Mouse (Mus musculus) left cerebral cortex, adult 9 months (tissue): Measurements from ENCODE around the gene Gm37240.

Source experiments
- DNase-seq, 2 experiments: peaks; one replicate each; pipeline ENCODE4 v3.0.0; 2022; ENCODE audit warnings: low spot score in 2 of 2

The Gm37240 gene

GRCm38 (mm10) chr3:85757435-85757834, 129.9 kb downstream of the Gm37240 start:
- no peak for DNase-seq

GRCm38 (mm10) chr3:85749348-85749747, 138.0 kb downstream of the Gm37240 start:
- no peak for DNase-seq

- no peak for DNase-seq
These were observed 138.5 kb downstream of the Gm37240 start for GRCm38 (mm10) chr3:85748863-85749262.

- no peak for DNase-seq
These were observed 141.2 kb downstream of the Gm37240 start for GRCm38 (mm10) chr3:85746116-85746515.

- no peak for DNase-seq
These were observed 145.6 kb downstream of the Gm37240 start for GRCm38 (mm10) chr3:85741767-85742166.

GRCm38 (mm10) chr3:85738591-85738990, 148.7 kb downstream of the Gm37240 start:
- no peak for DNase-seq

GRCm38 (mm10) chr3:85733939-85734729, 153.2 kb downstream of the Gm37240 start:
- DNase-seq, result no peak

- no peak for DNase-seq
These were observed 160.1 kb downstream of the Gm37240 start for GRCm38 (mm10) chr3:85727171-85727570.

- no peak for DNase-seq
These were observed 161.3 kb downstream of the Gm37240 start for GRCm38 (mm10) chr3:85725971-85726370.

GRCm38 (mm10) chr3:85725110-85725509, 162.2 kb downstream of the Gm37240 start:
- DNase-seq, result no peak

- no peak for DNase-seq
These were observed 164.7 kb downstream of the Gm37240 start for GRCm38 (mm10) chr3:85722581-85722980.

- DNase-seq, result no peak
These were observed 171.5 kb downstream of the Gm37240 start for GRCm38 (mm10) chr3:85715764-85716297.

- DNase-seq, result no peak
These were observed 173.2 kb downstream of the Gm37240 start for GRCm38 (mm10) chr3:85713936-85714709.

GRCm38 (mm10) chr3:85710695-85711094, 176.6 kb downstream of the Gm37240 start:
- no peak for DNase-seq

GRCm38 (mm10) chr3:85707421-85707820, 179.9 kb downstream of the Gm37240 start:
- DNase-seq, result peak in 1 of 2 experiments; percentile 55

GRCm38 (mm10) chr3:85703141-85703882, 184.0 kb downstream of the Gm37240 start:
- DNase-seq, result no peak

GRCm38 (mm10) chr3:85698496-85698895, 188.8 kb downstream of the Gm37240 start:
- no peak for DNase-seq

GRCm38 (mm10) chr3:85695056-85695455, 192.3 kb downstream of the Gm37240 start:
- DNase-seq, result no peak

GRCm38 (mm10) chr3:85693013-85693412, 194.3 kb downstream of the Gm37240 start:
- DNase-seq, result no peak

- DNase-seq, result no peak
These were observed 196.2 kb downstream of the Gm37240 start for GRCm38 (mm10) chr3:85691134-85691533.

- DNase-seq, result no peak
These were observed 199.0 kb downstream of the Gm37240 start for GRCm38 (mm10) chr3:85688341-85688740.

- no peak for DNase-seq
These were observed 202.0 kb downstream of the Gm37240 start for GRCm38 (mm10) chr3:85685271-85685670.
